Mouse (Mus musculus) forebrain, embryonic 13.5 days (tissue): Measurements from ENCODE around the gene B3gnt7. TPM values are rescaled to one million over a fixed set of nuclear protein-coding genes. Genes with fewer than 3 reads are reported as not detected.

Source experiments
- ATAC-seq: fragments of 200-750 bp; cut with Nextera tagmentation; 2 replicates; pipeline ENCODE4 v1.8.0; 2017
- H3K27ac ChIP-seq: fragments of 300-500 bp; sonication (generic); 2 replicates; pipeline ENCODE4 v1.5.1; 2015; ENCODE audit warnings: inconsistent platforms, mild to moderate bottlenecking, moderate library complexity
- H3K27me3 ChIP-seq: fragments of 300-500 bp; sonication (generic); 2 replicates; pipeline ENCODE4 v1.6.1; 2015; ENCODE audit warnings: mild to moderate bottlenecking, inconsistent platforms
- H3K36me3 ChIP-seq: fragments of 300-500 bp; sonication (generic); 2 replicates; pipeline ENCODE4 v1.6.1; 2015; ENCODE audit warnings: mild to moderate bottlenecking, inconsistent platforms; ENCODE audit not compliant: poor library complexity, severe bottlenecking
- H3K4me1 ChIP-seq: fragments of 300-500 bp; sonication (generic); 2 replicates; pipeline ENCODE4 v1.6.1; 2015; ENCODE audit warnings: inconsistent platforms
- H3K4me2 ChIP-seq: fragments of 300-500 bp; sonication (generic); 2 replicates; pipeline ENCODE4 v1.6.1; 2015; ENCODE audit warnings: inconsistent platforms, mild to moderate bottlenecking, moderate library complexity
- H3K4me3 ChIP-seq: fragments of 300-500 bp; sonication (generic); 2 replicates; pipeline ENCODE4 v1.5.1; 2015; ENCODE audit warnings: mild to moderate bottlenecking, inconsistent platforms
- H3K9ac ChIP-seq: fragments of 300-500 bp; sonication (generic); 2 replicates; pipeline ENCODE4 v1.6.1; 2015; ENCODE audit warnings: mild to moderate bottlenecking, inconsistent platforms
- H3K9me3 ChIP-seq: fragments of 300-500 bp; sonication (generic); replicated peaks from 2 replicates; pipeline ENCODE4 v1.6.1; 2016; ENCODE audit warnings: inconsistent platforms
- WGBS: fragments of 180-500 bp; shearing (Covaris S2); methylation state at CpG from one replicate; pipeline ENCODE4 v1.1.7; 2015; 5-methylcytosine and 5-hydroxymethylcytosine counted together
- microRNA-seq: library from miRNA; unstranded; fragments of <30 nt; microRNA quantifications from one replicate; pipeline ENCODE4, GENCODE M21; 2016
- polyA plus RNA-seq: library from polyadenylated mRNA; unstranded; fragments of >200 nt; fragmentation: Nextera tagmentation; extraction: Ambion mirVana; gene quantifications from 2 replicates; pipeline ENCODE4 v1.2.1, GENCODE M21; 2015

Gene B3gnt7
- polyA plus RNA-seq, 1 experiment from 2014 or later = 1.5 TPM

DNA sequence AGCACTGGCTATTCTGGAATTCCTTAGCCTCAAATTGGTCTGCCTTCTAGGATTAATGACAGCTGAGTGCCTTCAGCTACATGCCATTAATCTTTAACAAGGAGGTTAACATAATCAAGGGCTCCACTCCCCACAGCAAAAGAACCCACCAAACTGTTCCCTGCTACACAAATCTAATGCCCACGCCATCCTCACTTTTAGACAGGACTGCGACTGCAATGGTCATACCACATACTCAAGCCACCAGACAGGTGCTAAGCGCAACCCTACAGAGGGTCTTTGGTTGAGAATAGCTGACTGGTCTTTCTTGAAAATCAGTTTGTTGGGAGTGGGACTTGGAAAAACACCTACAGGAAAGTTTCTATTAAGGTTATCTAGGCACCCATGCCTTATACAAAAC is 46.6 kb downstream of the B3gnt7 start:
- no peak overlapping the region for H3K9ac ChIP-seq
- H3K4me1 ChIP-seq = no peaks in the 10 kb centered on the region
- no peak for ATAC-seq
- no peak overlapping the region for H3K27ac ChIP-seq
- no peak overlapping the region for H3K4me3 ChIP-seq
- no peaks in the 10 kb centered on the region for H3K27me3 ChIP-seq
- H3K36me3 ChIP-seq = peaks cover 79% of the 10 kb centered on the region
- H3K9me3 ChIP-seq = no peaks in the 10 kb centered on the region
- WGBS = 90% methylated on average over 3 of the region's 3 CpGs
- H3K4me2 ChIP-seq = no peak overlapping the region

- Histone ChIP-seq H3K27me3 (no peaks in the 10 kb centered on the region), H3K4me1 (no peaks in the 10 kb centered on the region), H3K27ac (no peak overlapping the region), H3K9me3 (no peaks in the 10 kb centered on the region), H3K4me2 (no peak overlapping the region), H3K4me3 (no peak overlapping the region), H3K9ac (no peak overlapping the region), H3K36me3 (peaks cover 84% of the 10 kb centered on the region)
- 94% methylated on average over 1 of the region's 1 CpGs for whole genome bisulfite sequencing
- ATAC-seq = no peak
Observed at GRCm38 (mm10) chr1:86349696-86350095, 47.1 kb downstream of the B3gnt7 start.

DNA sequence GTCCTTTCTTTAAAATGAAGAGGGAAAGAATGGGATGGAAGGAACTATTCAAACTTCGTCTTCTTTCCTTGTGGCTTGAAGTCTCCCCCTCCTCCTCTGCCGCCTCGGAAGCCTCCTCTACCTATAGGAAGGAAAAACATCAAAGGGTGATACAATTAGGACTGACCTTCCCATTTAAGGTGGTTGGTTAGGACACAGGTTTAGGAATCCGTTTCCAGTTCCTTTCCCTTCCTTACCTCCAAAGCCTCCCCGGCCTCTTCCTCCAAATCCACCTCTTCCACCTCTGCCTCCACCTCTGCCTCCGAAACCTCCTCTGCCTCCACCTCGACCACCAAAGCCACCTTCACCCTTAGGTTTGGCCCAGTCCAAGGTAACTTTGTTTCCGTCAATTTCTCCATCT is 47.9 kb downstream of the B3gnt7 start:
- Histone ChIP-seq H3K9me3 (no peaks in the 10 kb centered on the region), H3K27me3 (no peaks in the 10 kb centered on the region), H3K9ac (no peak overlapping the region), H3K27ac (no peak overlapping the region), H3K4me2 (no peak overlapping the region), H3K36me3 (peaks cover 93% of the 10 kb centered on the region), H3K4me3 (no peak overlapping the region), H3K4me1 (no peaks in the 10 kb centered on the region)
- no peak for ATAC-seq
- 85% methylated on average over 8 of the region's 8 CpGs for WGBS

DNA sequence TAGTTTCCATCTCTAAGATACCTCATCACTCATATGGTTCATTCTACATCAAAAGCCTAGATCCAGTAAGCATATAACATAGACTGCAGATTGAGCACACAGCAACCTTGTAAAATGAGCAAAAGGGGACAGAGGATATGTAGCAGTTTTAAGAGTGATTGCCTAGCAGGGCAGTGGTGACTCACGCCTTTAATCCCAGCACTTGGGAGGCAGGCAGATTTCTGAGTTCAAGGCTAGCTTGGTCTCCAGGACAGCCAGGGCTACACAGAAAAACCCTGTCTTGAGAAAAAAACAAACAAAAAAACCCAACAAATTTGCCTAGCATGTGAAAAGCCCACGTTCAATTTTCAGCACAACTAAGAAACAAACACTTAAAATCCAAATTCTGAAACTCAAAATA is 51.6 kb downstream of the B3gnt7 start:
- H3K36me3 ChIP-seq = peaks cover 83% of the 10 kb centered on the region
- 92% methylated on average over 2 of the region's 2 CpGs for WGBS

More for the DNA sequence above, 51.6 kb downstream of the B3gnt7 start:
- no peaks in the 10 kb centered on the region for H3K9me3 ChIP-seq
- ATAC-seq = no peak
- H3K4me2 ChIP-seq = no peak overlapping the region
- H3K27ac ChIP-seq = no peak overlapping the region
- peaks cover 8% of the 10 kb centered on the region for H3K4me1 ChIP-seq
- H3K9ac ChIP-seq = no peak overlapping the region
- H3K4me3 ChIP-seq = no peak overlapping the region
- H3K27me3 ChIP-seq = no peaks in the 10 kb centered on the region

Small RNA genes within 50 kb of the gene (microRNA-seq; reads per million reads assigned to microRNA genes)
- gene mmu-mir-3535 = 25.5 reads per million, percentile 35 among the genes with 10 or more reads in this experiment

Other genes with a start within 250 kb of the B3gnt7 start
- gene Psmd1, start 238.4 kb upstream of the B3gnt7 start, polyA plus RNA-seq = 182 and 199 TPM in 2 replicates
- gene Htr2b, start 190.9 kb upstream of the B3gnt7 start, polyA plus RNA-seq = 0.09 and 0.33 TPM in 2 replicates
- gene Gm21972, start 169.2 kb upstream of the B3gnt7 start, polyA plus RNA-seq = 0.79 TPM in 1 of 2 replicates, not detected in the other
- gene Armc9, start 148.1 kb upstream of the B3gnt7 start, polyA plus RNA-seq = 30.2 and 33.6 TPM in 2 replicates
- gene Ncl, start 56.6 kb downstream of the B3gnt7 start, polyA plus RNA-seq = 285 and 294 TPM in 2 replicates
- gene Nmur1, start 123.4 kb downstream of the B3gnt7 start, polyA plus RNA-seq = 0.14 TPM in 1 of 2 replicates, not detected in the other
- gene Tex44, start 123.5 kb downstream of the B3gnt7 start, polyA plus RNA-seq = not detected in 2 replicates
- 2,754 and 3,239 TPM in 2 replicates for gene Ptma, start 223.9 kb downstream of the B3gnt7 start, polyA plus RNA-seq